Mouse (Mus musculus): Measurements from ENCODE around the gene Exoc7. TPM values are rescaled to one million over a fixed set of nuclear protein-coding genes. Genes with fewer than 3 reads are reported as not detected.

Exoc7 gene
- polyA plus RNA-seq, 2 experiments = 57.7 to 72.0 TPM

DNA sequence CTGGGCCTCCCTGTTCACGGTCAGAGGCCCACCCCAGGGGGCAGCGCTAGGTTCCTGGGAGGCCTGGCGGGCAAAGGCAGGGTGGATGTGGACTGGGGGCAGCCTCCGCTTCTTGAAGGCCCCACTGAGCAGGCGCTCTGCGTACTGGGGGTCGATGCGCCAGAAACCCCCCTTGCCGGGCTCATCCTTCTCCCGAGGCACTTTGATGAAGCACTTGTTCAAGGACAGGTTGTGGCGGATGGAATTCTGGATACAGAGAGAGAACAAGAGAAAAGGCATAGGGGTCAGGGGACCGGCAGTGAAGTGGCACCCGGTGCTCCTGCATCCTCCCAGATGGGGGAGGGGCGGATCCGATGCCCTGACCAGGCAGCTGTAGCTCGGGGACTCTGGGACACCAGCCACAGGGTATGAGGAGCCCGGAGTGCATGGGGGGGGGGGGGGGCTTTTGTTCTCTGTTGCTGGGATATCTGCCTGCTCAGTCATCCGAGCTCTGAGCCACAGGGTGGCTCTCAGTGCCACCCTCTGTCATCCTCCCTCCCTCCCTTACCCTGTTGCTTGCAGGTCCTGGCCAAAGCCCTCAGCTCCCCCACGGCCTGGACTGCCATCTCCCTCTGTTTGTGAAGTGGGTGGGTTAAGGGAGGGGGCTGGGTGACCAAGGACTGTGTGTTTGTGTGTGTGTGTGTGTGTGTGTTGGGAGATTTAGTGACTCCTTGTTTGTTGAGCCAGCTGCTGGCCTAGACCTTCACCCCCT is 25.4 kb upstream of the Exoc7 start:
- no peaks in the 10 kb centered on the region for H3K9me3 ChIP-seq (ENCODE audit: control insufficient read depth, low read length)
- no peak overlapping the region for H3K4me2 ChIP-seq (replicated peaks; ENCODE audit: low read depth, low read length, severe bottlenecking)
- WGBS = 64% methylated on average over 18 of the region's 19 CpGs
- no peaks in the 10 kb centered on the region for H3K36me3 ChIP-seq (ENCODE audit: control insufficient read depth, insufficient read depth, low read length)
- H3K27me3 ChIP-seq (ENCODE audit: control insufficient read depth, insufficient read depth, low read length) = peaks cover 24% of the 10 kb centered on the region
- ATAC-seq (ENCODE audit: low FRiP score, low read depth) (no peak), DNase-seq (ENCODE audit: low spot score) (no peak)
- peaks cover 26% of the 10 kb centered on the region for H3K4me1 ChIP-seq (ENCODE audit: control insufficient read depth, insufficient read depth, low read length)
- TF ChIP-seq POLR2A (IDR thresholded peaks at IDR 0.05; ENCODE audit: borderline replicate concordance, extremely low read depth, insufficient read depth, insufficient read length) = no peak
- H3K9ac ChIP-seq (ENCODE audit: low read depth, low read length, severe bottlenecking) = no peak overlapping the region
- no peak overlapping the region for H3K27ac ChIP-seq (replicated peaks; ENCODE audit: low read depth, low read length)
- no peak overlapping the region for H3K4me3 ChIP-seq (replicated peaks; ENCODE audit: low read length)

DNA sequence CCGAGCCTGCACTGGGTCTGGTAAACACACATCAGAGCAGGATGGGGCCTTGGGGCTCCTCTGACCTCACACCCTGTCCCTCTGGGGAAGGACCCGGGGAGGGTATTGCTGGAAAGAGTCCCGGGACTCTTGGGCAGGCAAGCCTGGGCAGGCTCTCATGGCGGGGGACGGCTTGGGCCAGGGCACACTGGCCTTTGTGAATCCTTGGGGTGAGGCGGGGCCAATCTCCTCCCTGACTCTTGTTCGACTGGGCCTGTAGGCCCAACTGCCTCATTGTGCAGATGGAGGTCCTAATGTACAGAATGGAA is 23.1 kb upstream of the Exoc7 start:
- no peaks in the 10 kb centered on the region for H3K9me3 ChIP-seq (ENCODE audit: control insufficient read depth, low read length)
- H3K4me2 ChIP-seq (replicated peaks; ENCODE audit: low read depth, low read length, severe bottlenecking) = no peak overlapping the region
- no peak overlapping the region for H3K9ac ChIP-seq (ENCODE audit: low read depth, low read length, severe bottlenecking)
- WGBS = 70% methylated on average over 7 of the region's 7 CpGs
- ATAC-seq (ENCODE audit: low FRiP score, low read depth) = no peak
- peaks cover 23% of the 10 kb centered on the region for H3K4me1 ChIP-seq (ENCODE audit: control insufficient read depth, insufficient read depth, low read length)
- no peak for TF ChIP-seq POLR2A (IDR thresholded peaks at IDR 0.05; ENCODE audit: borderline replicate concordance, extremely low read depth, insufficient read depth, insufficient read length)
- no peak overlapping the region for H3K4me3 ChIP-seq (replicated peaks; ENCODE audit: low read length)
- DNase-seq (ENCODE audit: low spot score) = no peak
- H3K27me3 ChIP-seq (ENCODE audit: control insufficient read depth, insufficient read depth, low read length) = peaks cover 23% of the 10 kb centered on the region
- no peak overlapping the region for H3K27ac ChIP-seq (replicated peaks; ENCODE audit: low read depth, low read length)
- no peaks in the 10 kb centered on the region for H3K36me3 ChIP-seq (ENCODE audit: control insufficient read depth, insufficient read depth, low read length)

DNA sequence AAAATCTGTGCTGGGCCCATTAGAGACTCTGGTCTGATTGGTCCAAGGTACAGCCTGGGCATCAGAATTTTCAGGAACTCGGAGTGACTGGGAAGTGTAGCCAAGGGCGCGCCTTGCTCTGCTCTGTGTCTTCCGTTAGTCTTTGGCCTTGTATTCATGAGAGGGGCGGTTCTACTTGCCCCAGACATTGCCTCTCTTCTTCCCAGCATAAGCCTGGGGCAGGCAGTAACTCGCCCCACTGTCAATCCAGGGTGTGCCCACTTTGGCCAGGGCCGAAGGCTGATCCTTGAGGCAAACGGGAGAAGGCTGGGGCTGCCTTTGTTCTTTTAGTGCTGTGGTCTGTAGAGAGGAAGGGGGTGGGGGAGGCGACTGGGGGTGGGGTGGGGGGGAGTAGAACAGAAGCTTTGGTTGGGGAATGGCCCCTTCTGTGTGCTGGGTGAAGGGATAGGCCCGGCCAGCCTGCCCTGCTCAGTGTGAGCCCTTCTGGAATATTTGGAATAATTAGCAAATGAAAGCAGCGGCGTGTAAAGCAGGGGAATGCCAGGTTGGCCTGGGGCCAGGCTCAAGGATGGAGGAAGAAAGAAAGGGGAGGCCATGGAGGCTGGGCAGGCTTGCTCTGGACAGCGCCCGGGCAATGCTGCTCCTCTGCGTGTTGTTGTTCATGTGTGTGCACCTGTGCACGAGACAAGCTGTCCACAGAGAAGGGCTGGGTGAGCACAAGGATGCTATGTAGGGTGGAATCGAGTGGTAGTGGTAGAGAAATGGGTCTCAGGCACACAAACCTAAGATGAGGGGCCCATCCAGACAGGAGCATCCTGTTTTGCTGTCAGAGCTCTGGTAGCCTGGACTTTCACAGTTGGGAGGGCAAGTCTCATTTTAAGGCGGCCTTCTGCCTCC is 22.5 kb upstream of the Exoc7 start:
- H3K27me3 ChIP-seq (ENCODE audit: control insufficient read depth, insufficient read depth, low read length) = peaks cover 17% of the 10 kb centered on the region
- peaks cover 18% of the 10 kb centered on the region for H3K4me1 ChIP-seq (ENCODE audit: control insufficient read depth, insufficient read depth, low read length)
- no peak overlapping the region for H3K4me2 ChIP-seq (replicated peaks; ENCODE audit: low read depth, low read length, severe bottlenecking)
- DNase-seq (ENCODE audit: low spot score) (no peak), ATAC-seq (ENCODE audit: low FRiP score, low read depth) (no peak)
- TF ChIP-seq POLR2A (IDR thresholded peaks at IDR 0.05; ENCODE audit: borderline replicate concordance, extremely low read depth, insufficient read depth, insufficient read length) = no peak
- 44% methylated on average over 18 of the region's 18 CpGs for WGBS
- no peaks in the 10 kb centered on the region for H3K9me3 ChIP-seq (ENCODE audit: control insufficient read depth, low read length)
- H3K36me3 ChIP-seq (ENCODE audit: control insufficient read depth, insufficient read depth, low read length) = no peaks in the 10 kb centered on the region
- H3K9ac ChIP-seq (ENCODE audit: low read depth, low read length, severe bottlenecking) = no peak overlapping the region
- no peak overlapping the region for H3K27ac ChIP-seq (replicated peaks; ENCODE audit: low read depth, low read length)
- H3K4me3 ChIP-seq (replicated peaks; ENCODE audit: low read length) = no peak overlapping the region

DNA sequence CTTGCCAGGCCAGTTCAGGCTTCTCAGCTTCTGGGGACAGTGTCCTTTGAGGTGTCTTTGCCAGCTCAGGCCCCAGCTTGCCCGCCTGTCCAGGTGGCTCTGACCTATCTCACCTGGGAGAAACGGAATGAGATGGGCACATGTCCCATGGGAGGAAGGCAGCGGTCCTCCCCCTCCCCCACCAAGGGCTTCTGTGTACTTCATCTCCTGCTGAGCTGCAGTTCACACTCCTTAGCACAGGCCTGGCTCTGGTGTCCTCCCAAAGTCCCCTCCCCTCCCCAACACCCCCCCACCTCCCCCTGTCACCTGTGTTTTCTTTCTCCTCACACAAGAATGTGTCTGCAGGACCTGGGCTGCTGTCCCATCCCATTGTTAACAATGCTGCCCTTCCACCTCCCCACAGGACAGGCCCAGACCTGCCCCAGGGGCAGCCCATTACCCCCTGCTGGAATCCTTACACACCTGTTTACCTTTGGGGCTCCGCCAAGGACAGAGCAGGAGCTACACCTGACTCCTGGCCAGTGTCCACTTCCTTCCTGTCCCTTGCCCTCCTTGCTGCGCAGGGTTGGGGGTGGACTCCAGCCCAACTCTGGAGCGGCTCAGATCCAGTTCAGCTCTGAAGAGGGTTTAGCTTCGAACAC is 20.1 kb upstream of the Exoc7 start:
- Histone ChIP-seq H3K27me3 (ENCODE audit: control insufficient read depth, insufficient read depth, low read length) (no peaks in the 10 kb centered on the region), H3K27ac (replicated peaks; ENCODE audit: low read depth, low read length) (no peak overlapping the region), H3K36me3 (ENCODE audit: control insufficient read depth, insufficient read depth, low read length) (no peaks in the 10 kb centered on the region), H3K4me1 (ENCODE audit: control insufficient read depth, insufficient read depth, low read length) (peaks cover 13% of the 10 kb centered on the region), H3K4me3 (replicated peaks; ENCODE audit: low read length) (no peak overlapping the region), H3K9me3 (ENCODE audit: control insufficient read depth, low read length) (no peaks in the 10 kb centered on the region), H3K9ac (ENCODE audit: low read depth, low read length, severe bottlenecking) (no peak overlapping the region), H3K4me2 (replicated peaks; ENCODE audit: low read depth, low read length, severe bottlenecking) (no peak overlapping the region)
- DNase-seq (ENCODE audit: low spot score) (no peak), ATAC-seq (ENCODE audit: low FRiP score, low read depth) (no peak)
- WGBS = 63% methylated on average over 7 of the region's 7 CpGs
- TF ChIP-seq POLR2A (IDR thresholded peaks at IDR 0.05; ENCODE audit: borderline replicate concordance, extremely low read depth, insufficient read depth, insufficient read length) = no peak

Measured in limb, embryonic 14.5 days (tissue).